Mouse (Mus musculus) testis, adult 2 months (tissue): ENCODE data around the gene Atp8a2. TPM values are rescaled to one million over a fixed set of nuclear protein-coding genes. Genes with fewer than 3 reads are reported as not detected.
A peak's percentile ranks its signal among the peaks of the same experiment; 100 is the strongest.

ENCODE experiments used
- H3K27ac ChIP-seq: fragments of 200-500 bp; 2 replicates; pipeline ENCODE4 v1.5.1; 2012; ENCODE audit warnings: low read depth, low read length; ENCODE audit not compliant: control insufficient read depth, insufficient read depth
- H3K27me3 ChIP-seq: fragments of 200-500 bp; 2 replicates; pipeline ENCODE4 v1.6.1; 2012; ENCODE audit warnings: mild to moderate bottlenecking, low read length, moderate library complexity; ENCODE audit not compliant: control insufficient read depth, insufficient read depth
- H3K36me3 ChIP-seq: fragments of 200-500 bp; 2 replicates; pipeline ENCODE4 v1.6.1; 2012; ENCODE audit warnings: mild to moderate bottlenecking, low read length; ENCODE audit not compliant: control insufficient read depth, insufficient read depth
- H3K4me1 ChIP-seq: fragments of 200-500 bp; 2 replicates; pipeline ENCODE4 v1.6.1; 2012; ENCODE audit warnings: low read length; ENCODE audit not compliant: control insufficient read depth, insufficient read depth
- H3K4me3 ChIP-seq: fragments of 200-500 bp; 2 replicates; pipeline ENCODE4 v1.5.1; 2012; ENCODE audit warnings: low read depth, mild to moderate bottlenecking, low read length, moderate library complexity, mixed read lengths; ENCODE audit not compliant: control insufficient read depth
- CTCF ChIP-seq: fragments of 200-500 bp; IDR thresholded peaks from 2 replicates; pipeline ENCODE4 v1.5.1; 2012; ENCODE audit warnings: low read depth, mild to moderate bottlenecking, inconsistent platforms, low read length, moderate library complexity; ENCODE audit not compliant: control insufficient read depth, insufficient read depth, insufficient replicate concordance
- POLR2A ChIP-seq: fragments of 200-500 bp; IDR thresholded peaks from 2 replicates; pipeline ENCODE4 v1.6.1; 2012; ENCODE audit warnings: low read depth, mild to moderate bottlenecking, inconsistent platforms, low read length, moderate library complexity; ENCODE audit not compliant: control insufficient read depth
- polyA plus RNA-seq: library from polyadenylated mRNA; depleted of rRNA; stranded (reverse); fragments of >200 nt; gene quantifications from 2 replicates; pipeline ENCODE4 v1.2.3, GENCODE M21; 2012

Atp8a2 gene
- polyA plus RNA-seq, 1 experiment, result 18.8 TPM

- Histone ChIP-seq H3K27ac (no peak overlapping the region), H3K4me3 (peak overlapping the region; percentile 74), H3K27me3 (no peaks in the 10 kb centered on the region), H3K4me1 (no peaks in the 10 kb centered on the region), H3K36me3 (no peaks in the 10 kb centered on the region)
- TF ChIP-seq CTCF (no peak), POLR2A (no peak)
Observed at GRCm38 (mm10) chr14:60195999-60196398, 980 bp downstream of the Atp8a2 start.

GRCm38 (mm10) chr14:60194606-60195005 lies 2.4 kb downstream of the Atp8a2 start:
- H3K4me1 ChIP-seq, result no peaks in the 10 kb centered on the region
- TF ChIP-seq CTCF (no peak), POLR2A (no peak)
- no peaks in the 10 kb centered on the region for H3K36me3 ChIP-seq
- H3K4me3 ChIP-seq, result no peak overlapping the region
- no peaks in the 10 kb centered on the region for H3K27me3 ChIP-seq
- no peak overlapping the region for H3K27ac ChIP-seq

- TF ChIP-seq CTCF, result no peak
- no peak for TF ChIP-seq POLR2A
- Histone ChIP-seq H3K27me3 (no peaks in the 10 kb centered on the region), H3K4me1 (no peaks in the 10 kb centered on the region), H3K36me3 (no peaks in the 10 kb centered on the region), H3K4me3 (no peak overlapping the region), H3K27ac (no peak overlapping the region)
Observed at GRCm38 (mm10) chr14:60189771-60190170, 7.2 kb downstream of the Atp8a2 start.

- TF ChIP-seq CTCF, result no peak
- no peak for TF ChIP-seq POLR2A
- Histone ChIP-seq H3K27me3 (no peaks in the 10 kb centered on the region), H3K36me3 (no peaks in the 10 kb centered on the region), H3K4me3 (no peak overlapping the region), H3K4me1 (no peaks in the 10 kb centered on the region), H3K27ac (no peak overlapping the region)
Observed at GRCm38 (mm10) chr14:60188201-60188825, 8.7 kb downstream of the Atp8a2 start.

GRCm38 (mm10) chr14:60181306-60181705 lies 15.7 kb downstream of the Atp8a2 start:
- TF ChIP-seq POLR2A (no peak), CTCF (no peak)
- H3K27me3 ChIP-seq, result no peaks in the 10 kb centered on the region
- H3K27ac ChIP-seq, result no peak overlapping the region
- H3K4me1 ChIP-seq, result peaks cover 8% of the 10 kb centered on the region
- no peaks in the 10 kb centered on the region for H3K36me3 ChIP-seq
- no peak overlapping the region for H3K4me3 ChIP-seq

GRCm38 (mm10) chr14:60178571-60178955 lies 18.4 kb downstream of the Atp8a2 start:
- H3K36me3 ChIP-seq, result no peaks in the 10 kb centered on the region
- H3K4me3 ChIP-seq, result no peak overlapping the region
- no peaks in the 10 kb centered on the region for H3K27me3 ChIP-seq
- H3K27ac ChIP-seq, result no peak overlapping the region
- H3K4me1 ChIP-seq, result peaks cover 8% of the 10 kb centered on the region
- TF ChIP-seq CTCF (no peak), POLR2A (no peak)

GRCm38 (mm10) chr14:60177614-60178570 lies 19.1 kb downstream of the Atp8a2 start:
- TF ChIP-seq POLR2A, result no peak
- no peak for TF ChIP-seq CTCF
- Histone ChIP-seq H3K4me1 (peaks cover 8% of the 10 kb centered on the region), H3K4me3 (peak overlapping the region; percentile 80), H3K27me3 (no peaks in the 10 kb centered on the region), H3K36me3 (no peaks in the 10 kb centered on the region), H3K27ac (no peak overlapping the region)
